Mouse (Mus musculus) forebrain, embryonic 16.5 days (tissue): ENCODE data around the gene Tuba8. TPM values are rescaled to one million over a fixed set of nuclear protein-coding genes. Genes with fewer than 3 reads are reported as not detected.

ENCODE experiments used
- ATAC-seq: fragments of 200-750 bp; cut with Nextera tagmentation; 2 replicates; pipeline ENCODE4 v1.8.0; 2017; ENCODE audit warnings: mild to moderate bottlenecking, moderate library complexity
- H3K27ac ChIP-seq: fragments of 300-500 bp; sonication (generic); 2 replicates; pipeline ENCODE4 v1.5.1; 2014; ENCODE audit warnings: low read length, control low read depth
- H3K27me3 ChIP-seq: fragments of 300-500 bp; sonication (generic); replicated peaks from 2 replicates; pipeline ENCODE4 v1.6.1; 2014; ENCODE audit warnings: low read length; ENCODE audit not compliant: control insufficient read depth, insufficient read depth
- H3K36me3 ChIP-seq: fragments of 300-500 bp; sonication (generic); 2 replicates; pipeline ENCODE4 v1.6.1; 2014; ENCODE audit not compliant: control insufficient read depth, insufficient read depth
- H3K4me1 ChIP-seq: fragments of 300-500 bp; sonication (generic); replicated peaks from 2 replicates; pipeline ENCODE4 v1.6.1; 2014; ENCODE audit warnings: low read length; ENCODE audit not compliant: control insufficient read depth, insufficient read depth
- H3K4me2 ChIP-seq: fragments of 300-500 bp; sonication (generic); 2 replicates; pipeline ENCODE4 v1.6.1; 2014; ENCODE audit warnings: mild to moderate bottlenecking, low read length, control low read depth
- H3K4me3 ChIP-seq: fragments of 300-500 bp; sonication (generic); replicated peaks from 2 replicates; pipeline ENCODE4 v1.5.1; 2014; ENCODE audit warnings: mild to moderate bottlenecking, low read length, control low read depth
- H3K9ac ChIP-seq: fragments of 300-500 bp; sonication (generic); replicated peaks from 2 replicates; pipeline ENCODE4 v1.6.1; 2014; ENCODE audit warnings: low read depth, low read length, control low read depth
- H3K9me3 ChIP-seq: fragments of 300-500 bp; sonication (generic); 2 replicates; pipeline ENCODE4 v1.6.1; 2016; ENCODE audit warnings: low read length; ENCODE audit not compliant: control insufficient read depth
- WGBS: fragments of 180-500 bp; shearing (Covaris S2); extraction: QIAGEN DNeasy Blood & Tissue Kit; methylation state at CpG from one replicate; pipeline ENCODE4 v1.1.7; 2014; 5-methylcytosine and 5-hydroxymethylcytosine counted together
- polyA plus RNA-seq: library from polyadenylated mRNA; unstranded; fragments of >200 nt; fragmentation: Nextera tagmentation; extraction: Ambion mirVana; gene quantifications from 2 replicates; pipeline ENCODE4 v1.2.1, GENCODE M21; 2015

Tuba8 gene
- polyA plus RNA-seq, 1 experiment from 2014 or later: 0.35 TPM

DNA sequence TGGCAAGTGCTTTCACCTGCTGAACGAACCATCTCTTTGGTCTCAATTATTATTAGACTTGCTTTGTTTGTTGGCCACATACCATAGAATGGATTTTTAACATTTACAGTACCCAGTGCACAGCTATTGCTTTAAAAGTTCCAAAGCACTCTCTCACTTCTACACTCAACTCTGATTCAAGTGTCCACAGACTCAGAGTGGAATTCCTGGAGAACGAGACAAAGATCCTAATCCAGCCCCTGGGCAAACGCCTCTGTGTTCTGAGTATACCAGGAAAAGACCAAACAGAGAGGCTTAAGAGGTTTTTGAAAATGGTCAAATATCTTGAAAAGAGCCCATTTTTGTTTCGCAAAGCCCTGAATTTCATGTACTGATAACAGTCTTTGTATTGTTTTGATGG is 2.5 kb downstream of the Tuba8 start:
- Histone ChIP-seq H3K4me2 (no peak overlapping the region), H3K9ac (no peak overlapping the region), H3K4me1 (peaks cover 17% of the 10 kb centered on the region), H3K27ac (no peak overlapping the region), H3K36me3 (no peaks in the 10 kb centered on the region), H3K4me3 (no peak overlapping the region), H3K27me3 (peaks cover 5% of the 10 kb centered on the region; the same call in 1 of the 2 replicates), H3K9me3 (no peaks in the 10 kb centered on the region)
- 67% methylated on average over 4 of the region's 4 CpGs for WGBS
- no peak for ATAC-seq

DNA sequence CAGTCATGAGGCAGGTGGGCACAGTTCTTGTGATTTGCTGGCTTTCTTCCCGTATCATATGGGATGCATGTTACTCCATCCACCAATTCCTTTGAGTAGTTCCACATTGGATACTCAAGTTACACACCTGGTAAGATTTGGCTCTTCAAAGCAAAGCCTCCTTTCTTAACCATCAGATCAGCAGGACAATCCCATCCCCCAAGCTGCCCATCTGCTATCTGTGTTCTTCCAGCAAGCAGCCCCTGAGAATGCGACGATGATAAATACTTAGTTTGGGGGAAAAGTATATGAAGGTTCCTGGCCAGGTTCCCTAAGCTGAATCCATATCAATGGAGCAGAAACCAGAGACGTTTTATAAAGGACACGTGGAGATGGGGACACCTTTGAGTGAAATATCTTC is 3.7 kb downstream of the Tuba8 start:
- no peaks in the 10 kb centered on the region for H3K9me3 ChIP-seq
- no peak overlapping the region for H3K27ac ChIP-seq
- H3K4me1 ChIP-seq: peaks cover 17% of the 10 kb centered on the region
- H3K4me3 ChIP-seq: no peak overlapping the region
- ATAC-seq: no peak
- peaks cover 5% of the 10 kb centered on the region; the same call in 1 of the 2 replicates for H3K27me3 ChIP-seq
- H3K36me3 ChIP-seq: no peaks in the 10 kb centered on the region
- H3K4me2 ChIP-seq: no peak overlapping the region
- no peak overlapping the region for H3K9ac ChIP-seq
- 87% methylated on average over 5 of the region's 5 CpGs for WGBS

DNA sequence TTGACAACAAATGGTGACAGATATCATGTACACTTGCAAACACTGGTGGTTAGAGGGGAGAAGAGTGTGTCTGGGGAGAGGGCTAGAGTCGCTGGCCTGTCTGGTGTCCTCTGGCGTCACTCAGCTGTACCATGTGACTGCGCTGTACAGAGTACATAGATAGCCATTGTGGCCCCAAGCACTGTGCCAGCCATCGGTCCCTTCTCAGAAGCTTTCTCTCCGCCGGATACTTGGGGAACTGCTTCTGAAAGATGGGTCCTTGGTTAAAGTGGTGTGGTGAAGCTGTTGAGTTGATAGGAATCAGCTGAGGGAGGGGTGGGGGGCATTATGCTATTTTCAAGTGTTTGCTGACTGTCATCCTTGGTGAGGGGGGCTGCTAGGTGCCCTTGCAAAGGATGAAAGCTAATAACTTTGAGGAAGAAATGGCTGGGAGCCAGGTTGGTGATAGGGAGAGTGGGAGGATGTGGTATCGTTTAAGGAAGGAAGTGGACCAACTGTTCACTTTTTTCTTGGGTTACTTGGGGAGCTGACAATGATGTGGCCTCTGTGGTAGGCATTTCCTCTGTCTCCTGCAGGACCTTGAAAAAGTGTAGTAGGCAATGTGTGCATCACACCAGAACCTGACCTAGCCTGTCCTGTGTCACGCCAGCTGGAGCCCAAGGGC is 4.3 kb downstream of the Tuba8 start:
- H3K36me3 ChIP-seq: no peaks in the 10 kb centered on the region
- peaks cover 3% of the 10 kb centered on the region; the same call in 1 of the 2 replicates for H3K27me3 ChIP-seq
- H3K4me1 ChIP-seq: peaks cover 17% of the 10 kb centered on the region
- WGBS: 91% methylated on average over 8 of the region's 8 CpGs
- no peak overlapping the region for H3K4me3 ChIP-seq
- H3K9ac ChIP-seq: no peak overlapping the region
- ATAC-seq: no peak
- no peaks in the 10 kb centered on the region for H3K9me3 ChIP-seq
- H3K27ac ChIP-seq: no peak overlapping the region
- no peak overlapping the region for H3K4me2 ChIP-seq

DNA sequence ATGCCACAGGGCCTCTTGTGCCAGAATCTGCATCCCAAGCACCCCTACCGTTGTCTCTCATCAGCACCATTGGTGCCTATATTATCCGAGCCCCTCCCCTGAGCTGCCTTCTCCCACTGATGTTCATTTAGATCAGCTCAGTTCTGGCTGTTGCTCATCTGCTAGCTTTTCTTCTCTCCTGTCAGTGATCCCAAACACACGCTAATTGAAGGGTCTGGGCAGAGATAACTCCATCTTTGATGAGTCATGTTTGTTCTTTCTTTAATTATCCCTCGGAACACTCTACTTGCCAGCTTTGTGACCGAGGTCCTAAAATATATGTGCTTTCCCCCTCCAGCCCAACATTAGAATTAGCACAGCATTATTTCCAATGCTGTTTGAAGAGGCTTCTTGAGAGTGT is 4.8 kb downstream of the Tuba8 start:
- no peak overlapping the region for H3K4me3 ChIP-seq
- H3K27ac ChIP-seq: no peak overlapping the region
- ATAC-seq: no peak
- H3K4me1 ChIP-seq: peaks cover 14% of the 10 kb centered on the region
- H3K27me3 ChIP-seq: 0 out of 2 replicates have a peak, but pooled peaks cover 2% of the 10 kb centered on the region
- H3K9me3 ChIP-seq: no peaks in the 10 kb centered on the region
- 72% methylated on average over 5 of the region's 5 CpGs for WGBS
- H3K36me3 ChIP-seq: no peaks in the 10 kb centered on the region
- H3K9ac ChIP-seq: no peak overlapping the region
- no peak overlapping the region for H3K4me2 ChIP-seq

DNA sequence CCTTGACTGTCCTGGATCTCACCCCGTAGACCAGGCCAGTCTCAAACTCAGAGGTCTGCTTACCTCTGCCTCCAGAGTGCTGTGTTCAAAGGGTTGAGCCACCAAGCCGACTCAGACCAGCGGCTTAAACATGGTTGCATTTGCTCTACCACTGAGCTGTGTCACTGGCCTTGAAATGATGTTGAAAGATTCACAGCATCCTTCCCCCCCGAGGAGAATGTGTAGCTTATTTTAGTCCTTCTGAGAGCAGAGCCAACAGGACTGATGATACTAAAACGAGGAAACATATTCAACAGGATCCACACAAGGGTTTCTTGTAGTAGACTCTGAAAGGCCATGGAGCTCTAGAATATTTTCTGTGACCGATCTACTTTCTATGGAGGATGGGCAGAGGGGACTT is 5.4 kb downstream of the Tuba8 start:
- ATAC-seq: no peak
- Histone ChIP-seq H3K27ac (no peak overlapping the region), H3K36me3 (no peaks in the 10 kb centered on the region), H3K9ac (no peak overlapping the region), H3K4me1 (peaks cover 9% of the 10 kb centered on the region), H3K4me3 (no peak overlapping the region), H3K4me2 (no peak overlapping the region), H3K27me3 (0 out of 2 replicates have a peak, but pooled peaks cover 2% of the 10 kb centered on the region), H3K9me3 (no peaks in the 10 kb centered on the region)
- WGBS: 86% methylated on average over 6 of the region's 6 CpGs

DNA sequence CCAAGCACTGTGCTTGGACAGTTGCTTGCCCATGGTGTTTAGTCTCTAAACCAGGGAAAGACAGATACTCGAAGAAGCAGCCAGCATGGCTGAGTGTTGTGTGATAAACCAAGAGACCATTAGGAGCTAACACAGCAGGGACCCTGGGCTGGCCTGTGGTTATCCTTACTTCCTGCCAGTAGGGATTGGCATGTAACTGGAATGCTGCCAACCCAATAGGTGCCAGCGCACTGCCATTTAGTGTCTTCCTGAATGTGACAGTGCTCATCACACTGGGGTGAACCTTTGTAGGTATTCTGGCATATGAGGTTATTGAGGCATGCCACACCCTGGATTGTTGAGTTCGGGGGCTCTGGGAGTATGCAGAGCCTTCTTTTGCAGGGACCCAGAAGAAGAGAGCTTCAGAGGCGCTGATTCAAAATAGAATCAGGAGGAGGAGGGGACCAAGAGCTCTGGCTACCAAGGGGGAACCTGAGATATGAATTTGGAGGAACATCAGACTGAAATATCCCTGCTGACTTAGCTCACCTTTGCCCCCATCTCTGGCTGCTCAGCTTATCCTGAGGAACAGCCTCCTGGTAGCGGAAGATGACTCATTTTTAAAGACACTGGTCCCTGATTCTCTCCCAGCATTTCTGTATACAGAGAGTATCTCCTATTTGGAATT is 6.2 kb downstream of the Tuba8 start:
- no peak overlapping the region for H3K9ac ChIP-seq
- H3K4me1 ChIP-seq: peaks cover under 1% of the 10 kb centered on the region; the same call in 1 of the 2 replicates
- H3K36me3 ChIP-seq: no peaks in the 10 kb centered on the region
- no peak overlapping the region for H3K4me3 ChIP-seq
- H3K4me2 ChIP-seq: no peak overlapping the region
- H3K27me3 ChIP-seq: 0 out of 2 replicates have a peak, but pooled peaks cover 2% of the 10 kb centered on the region
- no peaks in the 10 kb centered on the region for H3K9me3 ChIP-seq
- no peak for ATAC-seq
- no peak overlapping the region for H3K27ac ChIP-seq
- 86% methylated on average over 5 of the region's 5 CpGs for WGBS

DNA sequence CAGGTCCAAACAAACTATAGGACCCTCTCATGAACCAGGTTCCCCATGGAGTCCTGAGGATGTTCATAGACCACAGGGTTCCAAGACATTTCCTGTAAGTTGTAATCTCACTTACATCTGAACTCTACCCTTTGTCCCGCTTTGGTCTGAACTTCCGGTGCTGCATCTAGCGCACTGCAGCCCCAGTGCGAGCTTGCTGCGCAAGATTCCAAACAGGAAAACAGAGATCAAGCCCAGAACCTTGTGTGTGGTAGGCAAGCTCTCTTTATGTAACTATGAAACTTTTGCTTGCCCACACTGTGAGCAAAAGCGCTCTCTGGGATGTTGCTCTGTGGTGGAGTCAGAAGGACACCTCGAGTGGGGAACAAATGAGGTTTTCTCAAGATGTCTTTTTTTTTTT is 7.5 kb downstream of the Tuba8 start:
- Histone ChIP-seq H3K4me2 (no peak overlapping the region), H3K27me3 (0 out of 2 replicates have a peak, but pooled peaks cover 2% of the 10 kb centered on the region), H3K4me1 (no peaks in the 10 kb centered on the region), H3K36me3 (no peaks in the 10 kb centered on the region), H3K9me3 (no peaks in the 10 kb centered on the region), H3K4me3 (no peak overlapping the region), H3K9ac (no peak overlapping the region), H3K27ac (no peak overlapping the region)
- no peak for ATAC-seq
- WGBS: 90% methylated on average over 7 of the region's 7 CpGs

DNA sequence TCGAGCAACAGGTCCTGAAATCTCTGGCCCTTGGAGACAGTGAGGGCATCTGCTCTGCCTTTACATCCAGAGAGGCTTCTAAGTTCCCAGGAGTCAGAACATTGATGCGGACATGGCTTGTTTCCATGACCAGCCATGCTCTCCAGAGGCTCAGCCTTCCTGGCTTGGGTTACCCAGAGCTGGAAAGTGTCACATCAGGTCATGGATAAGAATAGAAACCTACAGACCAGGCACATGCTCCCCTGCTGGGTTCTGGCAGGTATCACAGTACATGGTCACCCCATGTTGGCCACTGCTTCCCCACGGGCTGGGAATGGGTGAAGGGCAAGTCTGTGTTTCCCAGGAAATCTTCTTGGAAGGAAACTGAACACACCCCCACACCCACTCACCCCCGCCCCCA is 8.9 kb downstream of the Tuba8 start:
- Histone ChIP-seq H3K4me3 (no peak overlapping the region), H3K27ac (no peak overlapping the region), H3K27me3 (0 out of 2 replicates have a peak, but pooled peaks cover 2% of the 10 kb centered on the region), H3K4me2 (no peak overlapping the region), H3K9ac (no peak overlapping the region), H3K4me1 (no peaks in the 10 kb centered on the region), H3K36me3 (no peaks in the 10 kb centered on the region), H3K9me3 (no peaks in the 10 kb centered on the region)
- no peak for ATAC-seq
- 87% methylated on average over 4 of the region's 4 CpGs for WGBS

DNA sequence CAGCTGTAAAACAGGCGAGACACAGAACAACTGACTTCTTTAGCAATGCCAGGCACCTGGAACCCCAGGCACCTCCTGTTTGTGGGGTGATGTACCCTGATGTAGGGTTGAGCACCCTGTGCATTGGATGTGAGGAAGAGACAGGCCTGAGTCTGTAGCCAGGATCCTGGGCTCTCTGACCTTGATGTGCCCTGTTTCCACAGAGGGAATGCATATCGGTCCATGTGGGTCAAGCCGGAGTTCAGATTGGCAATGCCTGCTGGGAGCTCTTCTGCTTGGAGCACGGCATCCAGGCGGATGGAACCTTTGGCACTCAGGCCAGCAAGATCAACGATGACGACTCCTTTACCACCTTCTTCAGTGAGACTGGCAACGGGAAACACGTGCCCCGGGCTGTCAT is 9.7 kb downstream of the Tuba8 start:
- H3K36me3 ChIP-seq: no peaks in the 10 kb centered on the region
- no peak for ATAC-seq
- H3K4me3 ChIP-seq: no peak overlapping the region
- H3K27me3 ChIP-seq: 0 out of 2 replicates have a peak, but pooled peaks cover 2% of the 10 kb centered on the region
- H3K4me1 ChIP-seq: no peaks in the 10 kb centered on the region
- H3K27ac ChIP-seq: no peak overlapping the region
- whole genome bisulfite sequencing: 90% methylated on average over 10 of the region's 10 CpGs
- no peaks in the 10 kb centered on the region for H3K9me3 ChIP-seq
- H3K4me2 ChIP-seq: no peak overlapping the region
- no peak overlapping the region for H3K9ac ChIP-seq
